Mouse (Mus musculus): ENCODE data around the gene Gm3173.
"Not testable (repeated sequence)": the region's sequence is repeated elsewhere in the genome, so short reads cannot be mapped to it uniquely, and the experiment has no call there.

DNA sequence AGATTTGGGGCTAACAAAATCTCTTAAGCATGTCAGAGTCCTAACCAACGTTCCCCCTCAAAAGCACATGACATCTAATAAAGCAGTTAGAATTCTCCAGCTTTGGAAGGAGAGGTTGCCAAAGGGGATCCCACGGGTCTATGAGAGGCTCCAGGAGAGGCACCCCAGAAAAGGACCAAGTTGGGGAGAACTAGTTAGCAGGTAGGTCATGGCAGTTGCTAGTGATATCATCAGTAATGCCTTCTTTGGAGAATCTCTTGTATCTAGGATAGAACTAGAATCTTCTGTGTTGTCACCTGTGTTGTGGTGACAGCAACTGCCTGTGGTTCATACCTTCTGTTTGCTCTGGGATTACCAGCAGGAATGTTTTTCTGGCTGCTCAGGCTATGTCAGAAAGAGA is 50.7 kb downstream of the Gm3173 start, which contains the start of gene Gm3182:
- TF ChIP-seq GATA1, TAL1 (IDR thresholded peaks at IDR 0.05; ENCODE audit: low read length): not testable (repeated sequence)

Measured in erythroblast, embryonic 14.5 days (primary cell).